ENCODE assay signal across 8 mouse cellular contexts in the genomic region with DNA sequence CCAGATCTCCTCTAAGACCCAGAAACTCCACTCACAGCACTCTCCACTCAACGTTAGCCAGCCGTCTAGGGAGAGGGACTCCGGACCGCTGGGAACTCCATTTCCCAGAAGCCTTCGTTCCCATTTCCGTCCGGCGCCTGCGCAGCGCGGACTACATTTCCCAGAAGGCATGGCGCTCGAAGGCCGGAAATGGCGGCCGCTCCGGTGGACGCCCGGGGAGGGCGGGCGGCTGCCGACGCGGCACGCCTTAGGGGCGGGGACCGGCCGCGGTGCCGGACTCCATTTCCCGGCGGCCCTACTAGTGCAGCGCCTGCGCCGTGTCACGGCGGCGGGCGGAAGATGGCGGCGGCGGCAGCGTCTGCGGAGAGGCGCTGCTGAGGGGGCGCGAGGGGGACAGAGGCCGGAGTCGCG. TPM values are rescaled to one million over a fixed set of nuclear protein-coding genes. Genes with fewer than 3 reads are reported as not detected.
DNase-seq lines count a peak whose midpoint lies in the region; ATAC-seq lines count a peak whose summit lies in the region.

A gene (plus strand): TSS at position 282 of the 411 bp plus-strand sequence.

- peak within 1 kb of the TSS; percentile 87 for H3K4me3 ChIP-seq in hindbrain, embryonic 11.5 days (ENCODE audit: low read depth, low read length)

- peak; percentile 95 for ATAC-seq in hindbrain, embryonic 11.5 days (ENCODE audit: low FRiP score)

- no peaks in the 10 kb centered on the region for H3K36me3 ChIP-seq in hindbrain, embryonic 11.5 days (ENCODE audit: control insufficient read depth, insufficient read depth, low read length)

- no peaks in the 10 kb centered on the region for H3K4me1 ChIP-seq in hindbrain, embryonic 11.5 days (replicated peaks; ENCODE audit: control insufficient read depth, insufficient read depth, low read length)

- peak within 1 kb of the TSS; percentile 88 for H3K9ac ChIP-seq in hindbrain, embryonic 11.5 days (ENCODE audit: low read depth, low read length)

- 0 out of 2 replicates have a peak within 1 kb of the TSS, but pooled peaks have one; percentile 6 for H3K27ac ChIP-seq in hindbrain, embryonic 11.5 days (ENCODE audit: low read depth, low read length)

- no peaks in the 10 kb centered on the region for H3K9me3 ChIP-seq in hindbrain, embryonic 11.5 days (ENCODE audit: control insufficient read depth, low read length)

- peak; percentile 96 for DNase-seq in MN1 (ENCODE audit: low spot score)
- DNase-seq in cerebellum, adult 9-10 months, result peak; percentile 93
- peak; percentile 91 to 96 for DNase-seq in frontal cortex, adult 2 months (ENCODE audit: extremely low spot score in 1 of 2, low spot score in 1 of 2)
- DNase-seq in hindbrain, embryonic 11.5 days (ENCODE audit: low spot score), result peak; percentile 98
- DNase-seq in layer of hippocampus, postnatal 10 days (ENCODE audit: low spot score in 2 of 2), result peak; percentile 94
- peak; percentile 97 for DNase-seq in lung, postnatal 10 days
- peak; percentile 95 for DNase-seq in ovary, postnatal 36 days (ENCODE audit: low spot score)
- DNase-seq in thymus, postnatal 25 days, result peak; percentile 96

- whole genome bisulfite sequencing in hindbrain, embryonic 11.5 days, result under 1% methylated on average over 44 of the region's 50 CpGs

- H3K4me2 ChIP-seq in hindbrain, embryonic 11.5 days (replicated peaks; ENCODE audit: low read depth, low read length), result peak within 1 kb of the TSS; percentile 63

- H3K27me3 ChIP-seq in hindbrain, embryonic 11.5 days (ENCODE audit: control insufficient read depth, insufficient read depth, low read length), result peaks cover 34% of the 10 kb centered on the region

RNA-seq across cellular contexts. Expression of the gene that starts here (rescaled TPM):
- 118 and 120 TPM in 2 replicates for polyA plus RNA-seq in frontal cortex, adult 2 months (2012; rRNA removed)
- polyA plus RNA-seq in hindbrain, embryonic 11.5 days (2014; fragmentation: Nextera tagmentation; extraction: Ambion mirVana), result 29.4 and 30.5 TPM in 2 replicates
- 10 to 100 TPM; 88.4 to 90.2 TPM for total RNA-seq in layer of hippocampus, postnatal 10 days (2021)

Comparison
In these comparisons a context has a peak if more than half of its experiments do, and no peak if none do; other contexts are left out.
1. Peak in every context shown above with its lines: DNase-seq, ATAC-seq, H3K4me3 ChIP-seq and H3K27ac ChIP-seq.